Mouse (Mus musculus) right cerebral cortex, adult 18-20 months (tissue): Measurements from ENCODE around the gene Usp6nl.

Experiments used
- DNase-seq: peaks from one replicate; pipeline ENCODE4 v3.0.0; 2022; ENCODE audit warnings: mixed read lengths

The Usp6nl gene

DNA sequence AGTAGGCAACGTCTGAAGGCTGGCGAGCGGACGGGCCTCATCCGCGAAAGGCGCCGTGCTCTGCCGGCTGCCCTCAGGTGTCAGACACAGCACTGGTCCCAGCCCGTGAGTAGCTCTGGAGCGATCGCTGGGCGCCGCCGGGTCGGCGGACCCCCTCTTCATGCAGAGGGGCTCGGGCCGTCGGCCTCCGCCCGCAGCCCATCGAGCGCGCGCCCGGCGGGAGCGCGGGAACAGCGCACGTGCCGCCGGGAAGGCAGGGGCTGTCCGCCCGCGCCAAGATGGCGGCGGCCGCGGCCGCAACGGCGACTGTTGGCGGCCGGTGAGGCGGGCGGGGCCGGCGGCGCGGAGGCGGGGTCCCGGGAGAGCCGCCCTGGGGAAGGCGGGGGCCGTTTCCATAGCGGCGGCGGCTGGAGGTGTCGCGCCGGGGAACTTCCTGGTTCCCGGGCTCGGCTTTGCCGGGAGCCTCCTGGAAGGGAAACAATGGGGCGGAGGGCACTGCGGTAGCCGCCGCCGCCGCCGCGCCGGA is at the start of gene Usp6nl:
TSS of gene Usp6nl (plus strand) at position 292 of the 526 bp plus-strand sequence.
- DNase-seq, result peak; percentile 87

DNA sequence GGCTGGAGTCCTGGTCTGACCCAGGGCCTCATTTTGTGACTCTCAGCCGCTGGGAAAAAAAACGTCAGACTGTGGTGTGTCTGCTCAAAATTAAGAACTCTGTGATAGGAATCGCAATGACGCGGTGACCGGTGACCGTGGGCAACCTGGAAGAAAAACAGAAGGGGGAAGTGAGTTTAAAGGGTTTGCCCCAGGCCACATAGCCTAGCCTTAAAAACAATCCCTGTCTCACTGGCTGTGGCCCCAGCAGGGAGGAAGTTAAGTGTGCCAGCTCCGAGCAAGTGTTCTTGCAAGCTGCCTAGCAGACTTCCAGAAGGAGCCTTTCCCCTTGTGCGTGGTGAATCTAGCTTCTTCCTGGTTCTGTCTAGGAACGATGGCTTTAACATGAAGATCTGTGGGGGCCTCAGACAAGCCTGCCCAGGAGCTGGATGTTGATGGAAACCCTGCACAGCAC is 49.0 kb upstream of the Usp6nl start:
- DNase-seq, result no peak

DNA sequence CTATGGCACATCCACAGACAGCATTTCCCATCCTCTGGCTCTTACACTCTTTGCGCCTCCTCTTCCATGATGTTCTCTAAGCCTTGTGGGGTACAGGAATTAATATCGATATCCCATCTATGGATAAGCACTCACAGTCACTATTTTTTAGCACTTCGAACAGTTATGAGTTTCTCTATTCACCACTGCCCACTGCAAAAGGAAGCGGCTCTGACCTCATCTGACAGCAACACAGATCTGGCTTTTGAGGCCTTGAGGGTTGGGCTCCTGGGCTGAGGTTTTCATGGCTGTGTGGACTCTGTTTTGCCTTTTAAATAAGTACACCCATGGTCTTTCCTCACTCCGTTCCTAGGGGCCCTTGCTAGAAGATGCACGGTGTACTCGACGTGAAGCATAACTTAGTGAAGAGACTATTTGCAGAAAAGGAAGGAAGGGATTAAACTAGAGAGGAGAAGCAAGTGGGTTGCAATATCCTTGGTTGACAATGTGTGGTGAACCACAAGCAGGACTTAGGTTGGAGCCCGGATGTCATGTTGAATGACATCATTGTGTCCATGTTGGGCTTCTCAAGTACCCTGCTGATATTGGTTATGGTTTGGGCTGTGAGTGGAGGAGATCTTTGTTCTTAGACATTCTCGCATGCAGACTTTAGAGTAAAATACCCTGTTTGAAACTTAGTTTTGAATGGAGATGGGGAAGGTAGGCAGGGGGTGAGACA is 43.5 kb upstream of the Usp6nl start:
- no peak for DNase-seq

DNA sequence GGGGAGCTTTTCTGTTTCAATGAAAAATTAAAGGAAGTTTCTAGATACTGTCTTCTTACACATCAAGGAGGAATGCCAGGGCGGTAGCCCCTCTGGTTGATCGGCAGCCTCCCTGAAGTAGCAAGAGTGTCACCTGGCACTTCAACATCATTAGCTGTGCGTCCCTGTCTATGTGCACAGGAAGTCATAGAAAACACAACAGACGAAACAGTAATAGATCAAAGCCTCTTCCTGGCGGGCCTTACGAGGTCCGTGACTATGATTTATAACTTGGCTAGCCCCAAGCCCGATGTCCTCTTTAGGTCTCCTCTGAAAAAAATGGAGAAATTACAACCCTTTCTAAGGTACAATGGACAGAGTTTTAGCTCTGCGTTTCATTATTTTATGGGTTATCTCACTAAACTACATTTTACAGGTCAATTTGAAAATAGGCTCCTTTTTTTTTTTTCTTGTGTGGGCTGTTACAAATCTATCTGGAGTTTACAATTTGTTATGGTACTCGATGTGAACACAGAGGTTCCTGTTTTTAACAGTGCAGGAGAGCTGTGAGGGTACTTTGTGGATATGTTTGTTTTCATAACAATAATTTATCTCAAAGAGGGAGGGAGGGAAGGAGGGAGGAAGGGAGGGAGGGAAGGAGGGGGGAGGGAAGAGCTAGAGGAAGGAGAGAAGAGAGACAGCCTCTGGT is 42.7 kb upstream of the Usp6nl start:
- DNase-seq, result no peak

DNA sequence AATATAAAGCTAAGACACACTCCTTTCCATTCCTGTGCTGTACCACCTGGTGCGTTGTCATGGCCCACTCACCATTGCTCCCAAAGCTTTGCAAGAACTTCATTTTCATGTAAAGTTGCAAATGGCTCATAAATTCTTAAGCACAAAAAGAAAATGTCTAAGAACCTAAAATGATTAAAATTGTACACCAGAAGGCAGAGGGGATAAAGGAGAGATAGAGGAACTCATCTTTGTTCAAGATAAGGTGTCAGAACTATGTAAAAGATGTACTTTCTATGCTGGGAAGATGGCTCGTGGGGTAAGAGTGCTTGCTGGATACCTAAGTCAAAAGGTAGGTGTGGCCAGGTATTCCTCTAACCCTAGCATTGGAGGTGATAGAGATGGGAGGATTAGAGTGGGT is 38.9 kb upstream of the Usp6nl start:
- no peak for DNase-seq

DNA sequence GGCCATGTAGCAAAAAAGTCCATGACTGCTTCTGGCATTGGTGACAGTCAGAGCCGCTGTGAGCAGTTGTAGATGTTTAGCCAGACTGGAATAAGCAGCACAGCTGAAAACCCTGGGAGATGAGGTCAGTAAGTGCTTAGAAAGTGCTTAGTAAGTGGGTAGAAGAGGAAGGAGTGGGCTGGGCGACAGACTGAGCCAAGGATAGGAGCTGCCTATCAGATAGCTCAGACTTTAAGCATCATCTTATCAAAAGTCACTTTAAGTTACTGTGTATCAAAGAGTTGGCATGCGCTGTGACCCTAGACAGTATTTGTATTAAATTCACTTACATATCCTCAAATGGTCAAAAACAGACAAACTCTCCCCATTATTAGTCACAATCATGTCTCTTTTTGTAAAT is 37.7 kb upstream of the Usp6nl start:
- no peak for DNase-seq

DNA sequence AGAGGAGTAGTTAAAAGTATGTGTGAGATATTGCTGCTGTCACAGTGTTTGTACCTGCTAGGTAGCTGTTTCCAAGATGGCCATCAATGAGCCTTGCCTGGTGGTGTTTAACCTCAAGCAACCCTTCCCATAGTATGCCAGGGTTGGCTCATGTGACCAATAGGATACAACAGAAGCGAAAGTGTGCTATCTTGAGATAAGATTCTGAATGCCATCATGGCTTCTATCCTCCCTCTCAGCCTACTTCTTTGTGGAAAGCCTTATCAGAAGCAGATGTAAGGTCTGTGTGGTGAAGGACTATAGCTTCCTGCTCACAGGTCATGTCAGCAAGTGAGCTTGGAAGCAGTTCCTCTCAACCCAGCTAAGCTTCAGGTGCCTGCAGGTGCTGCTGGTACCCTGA is 36.7 kb upstream of the Usp6nl start:
- DNase-seq, result no peak

DNA sequence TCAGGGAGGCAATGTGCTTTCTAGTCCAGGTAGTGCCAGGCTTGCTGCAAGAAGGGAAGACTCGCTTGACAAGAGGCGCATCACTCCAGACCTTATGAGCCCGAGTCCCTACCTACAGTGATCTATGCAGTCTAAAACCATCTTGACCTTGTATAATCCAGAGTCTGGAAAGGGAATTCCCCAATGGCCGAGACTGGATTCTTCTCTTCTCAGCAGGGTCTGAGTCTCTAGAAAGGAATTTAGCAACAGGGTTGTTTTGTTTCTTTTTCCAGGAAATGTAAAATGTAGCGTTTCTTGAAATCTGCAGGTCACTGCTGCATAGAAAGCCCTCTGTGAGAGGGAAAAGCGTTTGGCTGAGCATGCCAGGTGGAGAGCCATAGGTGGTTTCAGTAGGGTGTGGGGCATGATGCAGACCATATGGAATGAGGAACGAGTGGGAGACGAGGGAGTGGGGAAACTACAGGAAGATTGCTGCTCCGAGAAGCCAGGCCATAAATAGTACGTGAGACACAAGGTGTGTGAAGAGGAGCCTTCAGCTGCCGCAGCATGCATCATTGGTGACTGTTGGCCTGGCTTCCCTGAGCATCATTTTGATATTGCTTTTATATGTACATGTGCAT is 28.5 kb upstream of the Usp6nl start:
- peak; percentile 13 for DNase-seq

DNA sequence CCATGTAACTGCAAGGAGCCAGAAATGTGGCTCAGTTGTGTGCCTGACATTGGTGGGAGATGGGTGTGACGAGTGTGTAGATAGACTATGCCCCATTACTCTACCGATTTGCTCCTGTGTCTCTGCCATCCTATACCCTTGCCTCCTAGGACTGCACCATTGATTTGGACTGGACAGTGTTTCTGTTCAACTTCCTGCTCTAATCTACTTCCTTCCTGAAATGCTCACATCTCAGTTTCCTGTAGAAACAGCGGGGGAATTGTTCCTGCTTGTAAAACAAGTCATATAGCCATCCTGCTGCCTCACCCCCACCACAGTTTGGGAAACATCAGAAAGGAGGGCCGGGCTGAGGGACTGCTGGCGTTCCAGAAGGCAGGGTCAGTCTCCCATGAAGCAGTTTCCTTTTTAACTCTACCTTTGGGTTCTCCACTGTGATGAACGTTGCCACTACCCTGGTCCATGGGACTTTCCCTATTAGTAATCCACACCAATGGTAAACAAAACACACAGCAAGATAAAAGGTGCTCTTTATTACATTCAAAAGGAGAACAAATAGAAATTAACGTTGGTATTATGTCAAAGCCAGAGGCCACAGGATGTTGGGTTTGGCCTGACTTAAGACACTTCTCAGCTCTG is 27.4 kb upstream of the Usp6nl start:
- no peak for DNase-seq

DNA sequence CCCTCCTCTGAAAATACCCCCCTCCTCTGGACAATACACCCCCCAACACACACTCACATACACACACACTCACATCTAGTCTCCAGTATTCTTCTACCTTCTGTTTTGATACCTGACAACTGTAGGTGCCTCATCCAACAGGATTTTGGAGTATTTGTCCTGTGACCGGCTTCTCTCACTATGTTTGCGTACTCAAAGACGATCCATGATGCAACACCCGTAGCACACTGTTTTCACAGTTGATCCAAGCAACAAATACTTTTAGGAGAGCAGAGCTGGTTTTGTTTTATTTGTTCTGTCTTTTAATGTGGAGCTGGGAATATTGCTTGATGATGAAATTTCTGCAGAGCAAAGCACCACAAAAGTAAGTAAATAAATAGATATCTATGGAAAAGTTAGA is 17.7 kb upstream of the Usp6nl start:
- DNase-seq, result no peak

DNA sequence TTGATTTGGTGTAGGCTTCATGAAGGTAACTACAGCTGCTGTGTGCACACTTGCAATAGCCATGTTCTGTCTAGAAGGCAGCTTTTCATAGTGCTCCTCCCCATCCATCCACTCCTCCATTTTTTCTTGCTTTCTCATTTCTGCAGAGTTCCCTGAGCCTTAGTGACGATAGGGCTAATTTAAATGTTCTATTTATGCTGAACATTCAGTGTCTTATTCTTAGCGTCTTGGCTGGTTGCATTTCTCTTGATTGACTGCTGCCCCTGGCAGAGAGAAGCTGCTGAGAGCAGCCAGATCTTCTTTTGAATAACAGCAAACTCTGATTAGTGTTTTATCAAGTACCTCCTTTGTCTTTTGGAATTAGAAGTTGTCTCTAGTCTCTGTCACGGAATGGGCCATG is 15.6 kb upstream of the Usp6nl start:
- peak; percentile 12 for DNase-seq

DNA sequence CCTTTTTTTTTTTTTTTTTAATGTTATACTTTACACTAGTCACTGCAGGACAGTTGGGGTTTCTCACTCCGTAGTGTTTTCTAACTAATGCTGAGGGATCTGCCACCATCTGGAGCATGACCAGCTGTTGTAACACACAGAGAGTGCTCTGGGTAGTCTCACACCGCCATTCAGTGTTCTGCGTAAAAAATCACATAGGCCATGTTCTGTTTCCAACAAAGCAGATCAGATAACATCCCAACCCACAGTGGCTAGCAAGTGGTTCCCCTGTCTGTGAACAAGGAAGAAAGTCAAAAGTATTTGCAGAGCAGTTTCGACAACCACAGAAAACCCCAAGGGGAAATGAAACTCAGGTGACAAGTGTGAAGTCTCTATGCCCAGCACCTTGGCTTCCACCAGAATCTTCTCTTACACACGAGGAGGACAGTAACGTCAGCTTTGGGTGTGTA is 13.1 kb upstream of the Usp6nl start:
- DNase-seq, result no peak

DNA sequence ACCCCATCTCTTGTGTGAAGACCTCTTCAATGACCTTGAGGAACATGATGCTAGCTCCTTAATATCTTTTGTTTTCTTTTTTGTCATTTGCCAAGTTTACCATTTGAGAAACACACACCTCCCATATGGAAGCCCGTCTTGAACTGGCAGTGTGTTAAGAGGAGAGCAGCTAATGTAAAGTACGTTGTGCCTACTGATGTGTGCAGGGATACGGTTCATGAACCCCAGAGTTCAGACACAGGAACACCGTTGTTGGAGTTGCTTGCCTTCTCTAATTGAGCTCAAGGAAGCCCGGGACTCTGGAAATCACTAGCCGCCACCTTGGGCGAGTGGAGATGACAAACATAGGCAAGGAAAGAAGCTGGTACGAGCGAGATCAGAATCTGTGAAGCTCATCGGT is 9.7 kb upstream of the Usp6nl start:
- no peak for DNase-seq

DNA sequence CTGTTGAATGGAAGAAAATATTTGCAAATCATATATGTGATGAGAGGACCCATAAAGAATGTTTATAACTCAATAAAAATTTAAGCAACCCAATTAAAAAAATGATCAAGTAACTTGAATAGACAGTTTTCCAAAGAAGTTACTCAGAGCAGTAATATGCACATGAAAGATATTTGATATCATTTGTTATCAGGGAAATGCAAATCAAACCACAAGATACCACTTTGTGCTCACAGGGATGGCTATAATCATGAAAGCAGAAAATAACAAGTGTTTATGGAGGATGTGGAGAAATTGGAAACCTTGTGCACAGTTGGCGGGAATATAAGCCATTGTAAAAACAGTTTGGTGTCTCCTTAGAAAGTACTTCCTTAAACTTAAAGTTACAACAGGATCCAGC is 8.7 kb upstream of the Usp6nl start:
- DNase-seq, result no peak

DNA sequence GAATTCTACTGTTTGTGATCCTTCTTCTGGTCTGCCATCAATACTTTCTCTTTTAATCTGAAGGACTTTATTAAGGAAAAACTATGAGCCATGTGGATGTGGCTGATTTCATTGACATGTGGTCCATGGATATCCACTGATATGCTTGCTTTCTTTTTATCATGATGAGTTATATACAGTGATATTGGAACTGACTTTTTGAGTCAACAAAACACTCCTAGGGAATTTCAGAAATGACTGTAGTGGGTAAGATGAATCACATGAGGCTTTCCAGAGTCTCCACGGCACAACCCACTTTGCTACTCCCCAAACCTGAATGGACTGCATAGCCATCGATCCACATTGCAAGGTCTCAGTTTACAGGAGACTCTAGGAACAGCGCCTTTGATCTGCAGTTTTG is 2.3 kb upstream of the Usp6nl start:
- no peak for DNase-seq

DNA sequence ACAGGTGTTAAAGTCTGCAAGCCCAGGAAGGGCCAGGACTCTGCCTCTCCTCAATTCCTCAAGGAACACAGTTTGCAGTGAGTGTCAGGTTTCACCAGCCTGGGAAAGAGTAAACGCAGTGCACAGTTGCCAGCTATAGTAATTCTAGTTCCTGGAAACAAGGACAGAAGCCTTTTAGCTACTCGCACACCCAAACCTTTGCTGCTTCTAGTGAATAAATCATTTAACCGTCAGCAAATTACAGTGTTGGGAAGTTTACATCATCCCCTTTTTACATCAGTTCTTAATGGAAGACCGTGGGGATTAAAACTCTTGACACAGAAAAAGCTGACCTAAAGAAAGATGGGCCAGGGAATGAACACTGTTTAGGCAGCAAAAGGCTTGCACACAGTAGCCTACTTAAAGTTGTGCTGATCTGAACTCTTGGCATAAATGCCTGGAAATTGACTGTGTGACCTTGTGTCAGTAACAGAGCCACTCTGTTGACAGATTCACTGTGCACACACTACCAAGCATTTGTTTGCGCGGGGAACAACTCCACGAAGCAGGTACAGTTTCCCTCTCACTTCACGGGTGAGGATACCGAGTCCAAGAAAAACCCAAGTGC is 595 bp upstream of the Usp6nl start:
- DNase-seq, result no peak

DNA sequence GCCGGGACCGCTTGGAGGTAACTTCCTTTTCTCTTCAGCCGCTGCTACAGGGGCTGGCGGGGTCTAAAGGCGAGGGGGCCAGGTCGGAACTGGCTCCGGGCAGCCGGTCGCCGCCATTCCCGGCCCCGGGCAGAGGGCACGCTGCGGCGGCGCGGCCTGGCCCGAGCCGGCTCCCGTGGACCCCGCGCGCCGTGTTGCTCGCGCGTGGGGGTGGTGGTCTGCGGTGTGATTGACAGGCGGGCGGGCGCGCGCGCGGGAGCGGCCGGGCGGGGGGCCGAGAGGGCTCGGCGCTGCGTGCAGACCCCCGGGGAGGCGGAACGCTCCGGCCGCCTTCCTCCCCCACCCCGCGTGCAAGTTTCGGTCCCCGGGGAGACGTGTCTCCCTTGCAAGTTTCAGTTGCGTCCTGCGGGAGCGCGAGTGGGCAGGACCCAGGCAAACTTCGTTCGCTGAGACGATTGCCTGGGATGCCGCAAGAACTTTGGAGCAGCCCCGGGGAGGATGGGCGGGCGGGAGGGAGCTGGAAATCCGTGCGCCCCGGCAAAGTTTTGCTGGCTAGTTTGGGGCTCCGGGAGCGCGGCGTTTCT is 563 bp downstream of the Usp6nl start:
- DNase-seq, result peak; percentile 37

DNA sequence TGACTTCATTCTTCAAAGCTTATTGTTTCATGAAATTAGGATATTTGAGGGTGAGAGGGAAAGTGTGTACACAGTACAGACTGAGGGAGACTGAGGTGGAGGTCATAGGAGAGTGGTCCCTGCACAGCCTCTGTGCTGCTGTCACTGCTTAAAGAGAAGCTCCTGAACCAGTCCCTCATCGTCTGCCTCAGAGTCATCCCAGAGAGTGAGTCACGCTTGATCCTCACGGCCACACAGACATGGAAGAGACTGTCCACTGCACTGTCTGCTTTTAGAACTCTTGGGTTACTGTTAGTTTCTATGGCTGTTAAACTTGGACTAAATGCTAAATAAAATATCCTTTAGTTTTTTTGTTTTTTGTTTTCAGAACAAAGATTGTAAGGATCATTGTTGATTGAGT is 3.2 kb downstream of the Usp6nl start:
- no peak for DNase-seq

DNA sequence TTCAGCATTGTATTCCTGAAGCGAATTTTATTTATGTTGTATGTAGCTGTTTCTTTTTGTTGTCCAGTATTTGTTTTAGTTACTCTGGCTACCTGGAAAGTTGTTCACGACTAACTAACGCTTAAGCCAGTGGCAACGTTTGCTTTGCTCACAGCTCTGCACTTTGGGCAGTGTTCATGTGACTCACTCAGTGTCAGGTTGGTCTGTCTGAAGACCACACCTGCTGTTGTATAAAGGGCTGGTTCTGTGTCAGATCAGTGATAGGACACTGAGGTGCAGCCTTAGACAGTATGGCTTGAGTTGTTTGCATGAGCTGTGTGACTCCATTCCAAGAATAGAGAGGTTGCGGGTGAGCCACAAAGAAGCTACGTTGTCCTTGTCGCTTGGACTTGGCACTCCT is 6.5 kb downstream of the Usp6nl start:
- no peak for DNase-seq

DNA sequence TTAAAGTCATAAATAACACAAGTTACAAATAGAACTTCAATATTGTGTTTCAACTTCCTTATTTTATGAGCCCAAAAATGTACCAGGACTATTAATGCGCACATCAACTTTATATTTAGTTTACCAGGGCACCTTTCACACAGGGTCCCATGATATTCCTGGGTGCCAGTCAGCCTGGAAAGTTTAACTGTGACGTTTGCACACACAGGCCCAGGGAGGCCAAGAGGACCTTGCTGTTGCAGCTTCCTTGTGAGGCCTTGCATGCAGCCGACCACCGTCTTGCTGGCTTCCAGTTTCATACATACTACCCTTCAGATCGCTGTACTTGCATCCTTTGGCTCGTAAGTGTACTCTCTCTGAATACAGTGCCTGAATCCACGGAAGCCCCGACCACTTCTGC is 8.3 kb downstream of the Usp6nl start:
- no peak for DNase-seq

DNA sequence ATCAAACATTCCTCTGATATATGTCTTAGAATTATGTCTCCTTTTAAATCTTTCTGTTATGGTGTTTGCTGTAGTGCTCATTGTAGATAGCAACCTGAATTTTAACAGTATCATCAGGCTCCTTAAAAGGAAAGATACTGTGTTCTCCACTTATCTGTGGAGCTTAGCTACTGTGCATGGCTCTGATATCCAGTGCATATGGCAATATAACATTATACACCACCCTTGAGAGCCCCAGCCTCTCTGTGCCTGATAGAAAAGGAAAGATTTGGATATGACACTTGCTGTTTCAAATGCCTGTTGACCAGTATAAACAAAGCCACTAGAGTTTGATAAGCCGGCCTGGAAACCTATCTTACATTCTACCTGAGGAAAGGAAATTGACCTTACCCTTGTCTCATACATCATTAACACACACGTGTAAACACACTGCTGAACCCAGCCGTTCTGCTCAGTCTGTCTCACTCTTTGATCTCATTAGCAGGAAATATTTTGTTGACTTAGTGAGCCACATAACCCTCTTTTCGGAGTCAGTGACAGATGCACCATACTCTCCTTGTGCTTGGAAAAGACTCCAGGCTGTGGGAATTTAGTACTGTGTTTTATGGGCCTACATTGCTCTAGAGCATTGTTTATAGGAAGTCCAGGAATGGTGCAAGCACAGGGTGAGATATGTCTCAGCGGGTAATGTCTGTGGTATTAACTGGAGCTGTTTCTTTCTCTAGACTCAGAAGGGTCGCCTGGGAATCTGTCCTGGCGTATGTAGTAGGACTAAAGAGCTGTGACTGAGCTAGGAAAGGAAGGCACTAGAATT is 9.1 kb downstream of the Usp6nl start:
- no peak for DNase-seq

DNA sequence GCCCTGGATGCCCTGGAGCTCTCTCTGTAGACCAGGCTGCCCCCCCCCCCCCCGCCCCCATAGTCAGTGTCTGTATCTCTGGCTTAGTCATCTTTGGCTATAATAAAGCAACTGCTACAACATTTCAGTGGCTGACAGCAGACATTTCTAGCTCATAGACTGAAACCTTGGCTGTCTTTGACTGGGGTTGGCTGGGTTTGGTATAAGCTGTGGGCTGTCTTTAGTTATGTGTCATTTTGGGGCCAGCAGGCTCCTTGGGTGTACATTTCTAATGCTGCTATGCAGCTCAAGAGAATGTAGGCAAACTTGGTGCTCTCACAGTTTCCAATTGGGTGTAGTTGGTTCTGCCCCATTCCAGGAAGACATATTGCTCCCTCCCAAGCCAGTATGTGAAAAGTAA is 11.1 kb downstream of the Usp6nl start:
- no peak for DNase-seq
